Mouse (Mus musculus) limb, embryonic 15.5 days (tissue): ENCODE data around the gene Chrm3. TPM values are rescaled to one million over a fixed set of nuclear protein-coding genes. Genes with fewer than 3 reads are reported as not detected.

Source experiments
- ATAC-seq: fragments of 200-750 bp; cut with Nextera tagmentation; 2 replicates; pipeline ENCODE4 v1.8.0; 2017; ENCODE audit warnings: low read depth, moderate TSS enrichment; ENCODE audit not compliant: insufficient number of reproducible peaks, low FRiP score, low TSS enrichment
- H3K27ac ChIP-seq: fragments of 300-500 bp; sonication (generic); 2 replicates; pipeline ENCODE4 v1.5.1; 2015; ENCODE audit warnings: moderate library complexity, mild to moderate bottlenecking, inconsistent platforms
- H3K27me3 ChIP-seq: fragments of 300-500 bp; sonication (generic); 2 replicates; pipeline ENCODE4 v1.6.1; 2015; ENCODE audit warnings: inconsistent platforms
- H3K36me3 ChIP-seq: fragments of 300-500 bp; sonication (generic); 2 replicates; pipeline ENCODE4 v1.6.1; 2015; ENCODE audit warnings: inconsistent platforms
- H3K4me1 ChIP-seq: fragments of 300-500 bp; sonication (generic); 2 replicates; pipeline ENCODE4 v1.6.1; 2015; ENCODE audit warnings: inconsistent platforms
- H3K4me2 ChIP-seq: fragments of 300-500 bp; sonication (generic); 2 replicates; pipeline ENCODE4 v1.6.1; 2015; ENCODE audit warnings: mild to moderate bottlenecking, inconsistent platforms
- H3K4me3 ChIP-seq: fragments of 300-500 bp; sonication (generic); 2 replicates; pipeline ENCODE4 v1.5.1; 2015; ENCODE audit warnings: mild to moderate bottlenecking, inconsistent platforms
- H3K9ac ChIP-seq: fragments of 300-500 bp; sonication (generic); 2 replicates; pipeline ENCODE4 v1.6.1; 2015; ENCODE audit warnings: inconsistent platforms
- H3K9me3 ChIP-seq: fragments of 300-500 bp; sonication (generic); 2 replicates; pipeline ENCODE4 v1.6.1; 2016; ENCODE audit warnings: inconsistent platforms
- WGBS: fragments of 180-500 bp; shearing (Covaris S2); methylation state at CpG from one replicate; pipeline ENCODE4 v1.1.7; 2015; 5-methylcytosine and 5-hydroxymethylcytosine counted together
- polyA plus RNA-seq: library from polyadenylated mRNA; unstranded; fragments of >200 nt; fragmentation: Nextera tagmentation; extraction: Ambion mirVana; gene quantifications from 2 replicates; pipeline ENCODE4 v1.2.1, GENCODE M21; 2015

The Chrm3 gene
- polyA plus RNA-seq, 1 experiment from 2014 or later = 1.2 TPM

DNA sequence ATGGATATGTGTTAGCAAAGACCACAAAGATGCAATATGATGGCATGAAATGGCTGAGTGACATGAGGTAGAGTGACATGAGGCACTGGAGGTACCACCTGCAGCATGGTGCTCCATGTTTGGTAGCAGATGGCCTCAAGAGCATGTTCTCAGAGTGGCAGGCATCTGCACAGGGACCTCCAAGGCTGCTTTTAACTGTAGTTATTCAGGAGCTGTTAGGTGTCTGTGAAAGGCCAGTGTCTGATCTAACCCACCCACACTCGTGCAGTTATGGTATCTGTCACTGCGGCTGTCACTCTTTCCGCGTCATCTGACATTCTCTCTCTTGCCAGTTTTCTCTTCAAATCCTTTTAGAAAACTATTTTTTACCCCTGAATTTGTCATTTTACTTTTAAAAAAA is 411.6 kb downstream of the Chrm3 start:
- Histone ChIP-seq H3K9me3 (no peaks in the 10 kb centered on the region), H3K9ac (no peak overlapping the region), H3K4me2 (no peak overlapping the region), H3K27ac (no peak overlapping the region), H3K36me3 (no peaks in the 10 kb centered on the region), H3K4me3 (no peak overlapping the region), H3K27me3 (no peaks in the 10 kb centered on the region), H3K4me1 (no peaks in the 10 kb centered on the region)
- WGBS = 93% methylated on average over 4 of the region's 4 CpGs
- no peak for ATAC-seq

DNA sequence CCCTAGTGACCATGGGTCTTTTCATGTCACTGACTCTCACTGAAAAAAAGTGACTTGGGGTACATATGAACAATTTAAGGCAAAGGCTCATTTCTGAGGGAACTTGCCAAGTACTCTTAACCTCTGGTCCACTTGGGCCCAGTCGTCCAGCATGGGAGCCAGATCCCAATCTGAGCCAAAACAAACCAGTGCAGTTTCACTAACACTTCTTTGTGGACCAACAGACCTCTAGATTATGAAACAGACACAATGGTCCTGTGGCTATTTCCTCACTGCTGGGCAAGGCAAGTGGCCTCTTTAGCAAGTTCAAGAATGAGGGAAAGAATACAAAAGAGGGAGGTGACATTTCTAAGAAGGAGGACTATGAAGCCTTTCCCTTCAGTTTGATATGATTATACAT is 420.5 kb downstream of the Chrm3 start:
- Histone ChIP-seq H3K27me3 (no peaks in the 10 kb centered on the region), H3K4me2 (no peak overlapping the region), H3K27ac (no peak overlapping the region), H3K4me3 (no peak overlapping the region), H3K4me1 (no peaks in the 10 kb centered on the region), H3K9me3 (no peaks in the 10 kb centered on the region), H3K9ac (no peak overlapping the region), H3K36me3 (no peaks in the 10 kb centered on the region)
- no peak for ATAC-seq
- 62% methylated on average over 1 of the region's 1 CpGs for WGBS

DNA sequence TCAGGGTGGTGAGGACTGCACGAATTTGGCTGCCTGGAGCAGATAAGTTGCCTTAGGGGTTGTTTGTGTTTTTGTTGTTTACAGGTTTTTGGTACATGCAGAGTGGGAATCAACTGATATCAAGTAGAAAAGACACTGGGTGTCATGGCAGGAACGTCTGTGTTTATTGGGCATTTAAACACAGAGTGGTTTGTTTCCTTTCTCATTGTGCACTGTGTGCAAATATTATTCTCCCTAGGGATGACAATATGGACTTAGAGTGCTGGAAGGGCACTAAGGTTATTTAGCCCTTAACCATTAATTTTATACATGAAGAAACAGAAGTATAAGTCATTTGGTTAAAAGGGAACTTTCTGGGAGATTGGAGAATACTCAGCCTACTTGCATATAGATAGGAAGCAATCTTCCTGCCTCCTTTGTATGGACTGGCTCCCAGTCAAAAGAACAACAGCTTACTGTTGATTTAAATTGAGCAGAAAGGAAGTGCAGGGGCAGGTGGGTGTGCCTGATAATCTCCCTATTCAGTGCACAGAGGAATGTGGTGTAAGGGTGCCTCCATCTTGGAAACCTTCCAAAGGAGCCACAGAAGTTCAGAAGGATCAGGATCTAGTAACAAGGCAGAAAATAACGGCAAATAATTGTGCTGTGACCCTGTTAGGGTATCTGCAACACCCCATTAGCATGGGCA is 421.7 kb downstream of the Chrm3 start:
- H3K27me3 ChIP-seq = no peaks in the 10 kb centered on the region
- H3K4me3 ChIP-seq = no peak overlapping the region
- no peaks in the 10 kb centered on the region for H3K36me3 ChIP-seq
- H3K4me2 ChIP-seq = no peak overlapping the region
- no peaks in the 10 kb centered on the region for H3K9me3 ChIP-seq
- H3K27ac ChIP-seq = no peak overlapping the region
- ATAC-seq = no peak
- H3K4me1 ChIP-seq = no peaks in the 10 kb centered on the region
- no peak overlapping the region for H3K9ac ChIP-seq
- 50% methylated on average over 3 of the region's 3 CpGs for WGBS

DNA sequence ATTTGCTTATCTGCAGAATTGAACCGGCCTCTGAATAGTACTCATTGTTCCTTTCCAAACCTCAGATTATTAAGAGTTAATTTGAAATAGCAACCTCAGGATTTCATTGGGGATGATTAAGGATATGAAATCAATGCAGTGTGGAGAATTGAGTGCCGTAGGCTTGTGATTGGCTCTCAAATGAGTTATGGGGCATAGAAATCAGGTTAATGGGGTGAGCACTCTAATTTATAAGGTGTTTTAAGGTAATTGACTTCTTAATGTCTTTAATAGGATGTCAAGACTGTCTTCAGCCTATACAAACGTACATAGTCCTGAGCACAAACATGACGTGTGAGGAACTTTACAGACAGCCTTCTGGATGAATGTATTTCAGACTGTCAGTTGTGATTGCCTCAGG is 427.9 kb downstream of the Chrm3 start:
- no peak overlapping the region for H3K27ac ChIP-seq
- H3K4me3 ChIP-seq = no peak overlapping the region
- H3K9me3 ChIP-seq = no peaks in the 10 kb centered on the region
- no peak for ATAC-seq
- no peaks in the 10 kb centered on the region for H3K4me1 ChIP-seq
- H3K27me3 ChIP-seq = no peaks in the 10 kb centered on the region
- H3K4me2 ChIP-seq = no peak overlapping the region
- WGBS = 32% methylated on average over 4 of the region's 4 CpGs
- no peak overlapping the region for H3K9ac ChIP-seq
- H3K36me3 ChIP-seq = no peaks in the 10 kb centered on the region

DNA sequence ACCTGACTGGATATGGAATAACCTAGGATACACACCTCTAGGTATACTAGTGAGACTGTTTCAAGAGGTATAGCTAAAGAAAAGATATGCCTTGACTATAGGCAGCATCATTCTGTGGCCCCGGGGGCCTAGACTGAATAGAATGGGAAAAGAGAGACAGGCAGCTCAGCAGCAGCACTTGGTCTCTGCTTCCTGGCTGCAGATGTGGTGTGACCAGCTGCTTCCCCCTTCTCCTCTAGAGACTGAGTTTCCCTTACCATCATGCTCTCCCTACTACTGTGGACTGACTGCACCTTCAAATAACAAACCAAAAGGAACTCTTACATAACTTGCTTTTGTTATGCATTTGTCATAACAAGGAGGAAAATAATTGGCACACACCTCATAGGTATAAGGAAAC is 430.0 kb downstream of the Chrm3 start:
- H3K4me3 ChIP-seq = no peak overlapping the region
- no peaks in the 10 kb centered on the region for H3K4me1 ChIP-seq
- no peak overlapping the region for H3K4me2 ChIP-seq
- 81% methylated on average over 1 of the region's 1 CpGs for WGBS
- H3K27me3 ChIP-seq = no peaks in the 10 kb centered on the region
- no peaks in the 10 kb centered on the region for H3K9me3 ChIP-seq
- H3K9ac ChIP-seq = no peak overlapping the region
- H3K36me3 ChIP-seq = no peaks in the 10 kb centered on the region
- ATAC-seq = no peak
- no peak overlapping the region for H3K27ac ChIP-seq

DNA sequence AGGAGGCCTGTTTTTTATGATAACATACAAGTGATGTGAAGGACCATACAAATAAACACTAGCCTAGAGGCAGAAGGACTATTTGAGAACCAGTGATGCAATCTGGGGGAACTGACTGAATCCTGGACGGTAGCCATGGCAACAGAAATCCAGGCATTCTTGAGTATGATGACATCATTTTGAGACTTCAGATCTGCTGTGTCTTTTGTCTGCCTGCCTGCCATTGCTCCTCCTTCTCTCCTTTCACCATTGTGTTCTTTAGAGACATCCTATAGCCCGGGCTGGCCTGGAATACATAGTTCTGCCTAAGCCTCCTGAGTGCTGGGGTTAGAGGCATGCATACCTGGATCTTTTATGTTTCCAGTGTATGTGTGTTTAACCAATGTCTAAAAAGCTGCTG is 430.7 kb downstream of the Chrm3 start:
- H3K36me3 ChIP-seq = no peaks in the 10 kb centered on the region
- no peak for ATAC-seq
- WGBS = 63% methylated on average over 2 of the region's 2 CpGs
- no peak overlapping the region for H3K9ac ChIP-seq
- no peaks in the 10 kb centered on the region for H3K4me1 ChIP-seq
- no peak overlapping the region for H3K27ac ChIP-seq
- H3K4me2 ChIP-seq = no peak overlapping the region
- no peaks in the 10 kb centered on the region for H3K9me3 ChIP-seq
- H3K27me3 ChIP-seq = no peaks in the 10 kb centered on the region
- H3K4me3 ChIP-seq = no peak overlapping the region

DNA sequence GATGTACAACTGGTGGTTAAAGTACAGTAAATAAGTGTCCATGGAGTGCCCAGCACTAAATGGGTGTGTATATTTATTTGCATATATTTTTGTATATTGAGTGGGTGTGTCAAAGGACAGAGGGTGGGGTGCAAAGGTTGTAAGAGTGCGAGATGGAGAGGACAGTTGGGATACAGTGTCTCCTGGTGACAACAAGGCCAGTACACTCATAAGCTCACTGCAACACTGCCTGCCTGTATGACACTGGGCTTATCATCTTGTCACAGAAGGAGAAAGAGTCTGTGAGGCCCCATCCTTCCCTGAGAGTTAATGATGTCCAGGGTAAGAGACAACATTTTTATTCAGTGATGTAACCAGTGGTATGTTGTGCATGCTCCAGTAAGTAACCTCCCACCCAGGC is 439.5 kb downstream of the Chrm3 start:
- H3K4me2 ChIP-seq = no peak overlapping the region
- no peaks in the 10 kb centered on the region for H3K36me3 ChIP-seq
- WGBS = 75% methylated on average over 1 of the region's 1 CpGs
- no peaks in the 10 kb centered on the region for H3K27me3 ChIP-seq
- H3K9me3 ChIP-seq = no peaks in the 10 kb centered on the region
- H3K27ac ChIP-seq = no peak overlapping the region
- no peaks in the 10 kb centered on the region for H3K4me1 ChIP-seq
- H3K4me3 ChIP-seq = no peak overlapping the region
- no peak for ATAC-seq
- H3K9ac ChIP-seq = no peak overlapping the region

DNA sequence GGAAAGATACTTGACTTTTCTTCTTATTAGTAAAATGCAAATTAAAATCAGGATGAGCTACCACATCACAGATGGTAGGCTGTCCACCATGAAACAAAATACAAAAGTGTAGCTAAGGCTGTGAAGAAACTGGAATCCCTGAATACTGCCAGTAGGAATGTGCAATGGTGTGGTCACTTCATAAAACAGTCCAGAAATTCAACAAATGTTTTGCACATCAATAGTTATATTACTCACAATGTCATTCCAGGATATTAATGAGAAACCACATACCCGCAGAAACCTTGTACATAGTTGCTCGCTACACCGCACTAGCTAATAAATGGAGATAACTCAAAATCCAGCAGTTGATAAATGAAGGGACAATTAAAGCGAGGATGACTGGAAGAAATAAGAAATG is 447.9 kb downstream of the Chrm3 start:
- Histone ChIP-seq H3K4me2 (no peak overlapping the region), H3K9me3 (no peaks in the 10 kb centered on the region), H3K36me3 (no peaks in the 10 kb centered on the region), H3K27me3 (no peaks in the 10 kb centered on the region), H3K9ac (no peak overlapping the region), H3K4me3 (no peak overlapping the region), H3K4me1 (no peaks in the 10 kb centered on the region), H3K27ac (no peak overlapping the region)
- ATAC-seq = no peak
- 93% methylated on average over 4 of the region's 4 CpGs for WGBS

GRCm38 (mm10) chr13:9908707-9909106 is 451.9 kb downstream of the Chrm3 start:
- no peak overlapping the region for H3K4me2 ChIP-seq
- H3K9ac ChIP-seq = no peak overlapping the region
- H3K4me1 ChIP-seq = no peaks in the 10 kb centered on the region
- no peaks in the 10 kb centered on the region for H3K27me3 ChIP-seq
- no peak for ATAC-seq
- no peaks in the 10 kb centered on the region for H3K36me3 ChIP-seq
- H3K4me3 ChIP-seq = no peak overlapping the region
- H3K27ac ChIP-seq = no peak overlapping the region
- no peaks in the 10 kb centered on the region for H3K9me3 ChIP-seq
- WGBS = 69% methylated on average over 2 of the region's 2 CpGs

- Histone ChIP-seq H3K4me2 (no peak overlapping the region), H3K27me3 (no peaks in the 10 kb centered on the region), H3K9me3 (no peaks in the 10 kb centered on the region), H3K27ac (no peak overlapping the region), H3K9ac (no peak overlapping the region), H3K36me3 (no peaks in the 10 kb centered on the region), H3K4me3 (no peak overlapping the region), H3K4me1 (no peaks in the 10 kb centered on the region)
- ATAC-seq = 0 out of 2 replicates have a peak, but pooled peaks have one; percentile 55
- WGBS = 89% methylated on average over 3 of the region's 3 CpGs
Measured at GRCm38 (mm10) chr13:9907202-9907601, 453.4 kb downstream of the Chrm3 start.

- no peaks in the 10 kb centered on the region for H3K4me1 ChIP-seq
- no peaks in the 10 kb centered on the region for H3K36me3 ChIP-seq
- H3K27ac ChIP-seq = no peak overlapping the region
- ATAC-seq = no peak
- H3K9me3 ChIP-seq = no peaks in the 10 kb centered on the region
- H3K27me3 ChIP-seq = no peaks in the 10 kb centered on the region
- no peak overlapping the region for H3K9ac ChIP-seq
- no peak overlapping the region for H3K4me3 ChIP-seq
- no peak overlapping the region for H3K4me2 ChIP-seq
Measured at GRCm38 (mm10) chr13:9904455-9904854, 456.2 kb downstream of the Chrm3 start.

DNA sequence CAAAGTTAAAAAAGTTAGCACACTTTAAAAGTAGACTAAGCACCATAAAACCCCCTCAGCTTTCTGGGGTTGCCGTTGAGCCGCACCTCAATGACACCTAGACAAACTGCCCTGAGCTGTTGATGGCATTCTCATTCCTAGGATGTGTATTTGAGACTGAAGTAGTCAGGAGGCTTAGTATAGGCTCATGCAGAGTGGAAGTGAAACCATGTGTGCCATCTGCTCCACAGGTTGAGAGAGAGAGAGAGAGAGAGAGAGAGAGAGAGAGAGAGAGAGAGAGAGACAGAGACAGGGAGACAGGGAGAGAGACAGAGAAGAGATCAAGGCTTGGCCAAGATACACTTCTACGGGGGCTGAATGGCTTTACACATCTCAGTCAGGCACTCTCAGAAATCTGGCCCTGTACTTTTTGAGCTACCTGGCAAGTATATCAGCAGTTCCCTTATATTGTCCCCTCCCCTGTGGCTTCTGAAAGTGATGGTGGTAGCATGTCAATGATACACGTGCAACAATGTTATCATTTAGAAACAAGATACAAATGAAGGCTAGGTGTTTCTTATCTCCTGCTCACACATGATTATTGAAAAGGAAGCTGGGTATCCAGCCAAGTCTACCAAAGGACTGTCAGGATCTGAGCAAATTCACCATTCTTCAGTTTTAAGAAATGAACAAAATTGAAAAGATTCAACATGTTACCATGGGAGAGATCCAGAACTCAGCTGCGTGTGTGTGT is 459.8 kb downstream of the Chrm3 start:
- Histone ChIP-seq H3K27me3 (no peaks in the 10 kb centered on the region), H3K9ac (no peak overlapping the region), H3K4me2 (no peak overlapping the region), H3K36me3 (no peaks in the 10 kb centered on the region), H3K9me3 (no peaks in the 10 kb centered on the region), H3K4me3 (no peak overlapping the region), H3K27ac (no peak overlapping the region), H3K4me1 (no peaks in the 10 kb centered on the region)
- no peak for ATAC-seq
- 69% methylated on average over 5 of the region's 5 CpGs for WGBS
